Mouse (Mus musculus) adipocyte (in vitro differentiated cells): ENCODE data around the gene Eif4e.

ENCODE experiments used
- DNase-seq: peaks from one replicate; pipeline ENCODE4 v3.0.0-alpha.2; 2016; ENCODE audit warnings: low spot score

The Eif4e gene

GRCm38 (mm10) chr3:138586213-138586612 lies 60.2 kb downstream of the Eif4e start:
- no peak for DNase-seq

- no peak for DNase-seq
These were observed 61.2 kb downstream of the Eif4e start for GRCm38 (mm10) chr3:138587137-138587536.

- DNase-seq, result no peak
These were observed 62.0 kb downstream of the Eif4e start for GRCm38 (mm10) chr3:138588001-138588400.

- DNase-seq, result no peak
These were observed 65.0 kb downstream of the Eif4e start for GRCm38 (mm10) chr3:138591002-138591401.

- no peak for DNase-seq
These were observed 65.9 kb downstream of the Eif4e start for GRCm38 (mm10) chr3:138591806-138592365.

- DNase-seq, result no peak
These were observed 67.2 kb downstream of the Eif4e start for GRCm38 (mm10) chr3:138593131-138593530.

GRCm38 (mm10) chr3:138593911-138594310 lies 67.9 kb downstream of the Eif4e start:
- no peak for DNase-seq

- DNase-seq, result no peak
These were observed 75.1 kb downstream of the Eif4e start for GRCm38 (mm10) chr3:138601076-138601475.

GRCm38 (mm10) chr3:138605132-138605531 lies 79.2 kb downstream of the Eif4e start:
- DNase-seq, result no peak

GRCm38 (mm10) chr3:138608665-138609064 lies 82.7 kb downstream of the Eif4e start:
- no peak for DNase-seq
